ENCODE assay signal across 22 mouse cellular contexts in genomic region chr2:158601326-158601725, GRCm38 (mm10). TPM values are rescaled to one million over a fixed set of nuclear protein-coding genes. Genes with fewer than 3 reads are reported as not detected.
DNase-seq lines count a peak whose midpoint lies in the region; ATAC-seq lines count a peak whose summit lies in the region.
"Had no signal": no experiment of that assay in that cellular context is flagged by ENCODE, and none has a peak within 500 bp of the region (broad histone marks: within the 10 kb centered on the region; RNA-seq: fewer than 3 reads in every experiment).

No protein-coding gene starts in this region.

- no peaks in the 10 kb centered on the region for H3K9me3 ChIP-seq in forebrain, embryonic 13.5 days (replicated peaks)
- no peaks in the 10 kb centered on the region for H3K9me3 ChIP-seq in forebrain, embryonic 11.5 days (ENCODE audit: control insufficient read depth, low read length)
- H3K9me3 ChIP-seq in midbrain, embryonic 13.5 days: no peaks in the 10 kb centered on the region
- H3K9me3 ChIP-seq in midbrain, embryonic 16.5 days (replicated peaks; ENCODE audit: control insufficient read depth, low read length, poor library complexity, severe bottlenecking): no peaks in the 10 kb centered on the region
- no peaks in the 10 kb centered on the region for H3K9me3 ChIP-seq in forebrain, embryonic 16.5 days (ENCODE audit: control insufficient read depth, low read length)
- no peaks in the 10 kb centered on the region for H3K9me3 ChIP-seq in limb, embryonic 10.5 days (replicated peaks)
- H3K9me3 ChIP-seq: embryonic facial prominence, embryonic 12.5 days had no signal

- peak overlapping the region; percentile 79 for H3K27ac ChIP-seq in forebrain, embryonic 13.5 days
- H3K27ac ChIP-seq in forebrain, embryonic 11.5 days (ENCODE audit: low read depth, low read length): no peak overlapping the region
- H3K27ac ChIP-seq in midbrain, embryonic 13.5 days: peak overlapping the region; percentile 47; the same call in 1 of the 2 replicates
- no peak overlapping the region for H3K27ac ChIP-seq in midbrain, embryonic 16.5 days (ENCODE audit: low read length)
- peak overlapping the region; percentile 62 for H3K27ac ChIP-seq in forebrain, embryonic 16.5 days (ENCODE audit: low read length)
- no peak overlapping the region for H3K27ac ChIP-seq in limb, embryonic 10.5 days
- H3K27ac ChIP-seq: embryonic facial prominence, embryonic 12.5 days had no signal

- H3K4me2 ChIP-seq in forebrain, embryonic 13.5 days: no peak overlapping the region
- no peak overlapping the region for H3K4me2 ChIP-seq in forebrain, embryonic 11.5 days (ENCODE audit: low read depth, low read length, severe bottlenecking)
- no peak overlapping the region for H3K4me2 ChIP-seq in midbrain, embryonic 13.5 days (replicated peaks)
- no peak overlapping the region for H3K4me2 ChIP-seq in midbrain, embryonic 16.5 days (ENCODE audit: low read length)
- H3K4me2 ChIP-seq in forebrain, embryonic 16.5 days (ENCODE audit: low read length): no peak overlapping the region
- H3K4me2 ChIP-seq: embryonic facial prominence, embryonic 12.5 days had no signal

- peaks cover 64% of the 10 kb centered on the region for H3K4me1 ChIP-seq in forebrain, embryonic 13.5 days
- H3K4me1 ChIP-seq in forebrain, embryonic 11.5 days (replicated peaks; ENCODE audit: control insufficient read depth, insufficient read depth, low read length): no peaks in the 10 kb centered on the region; the same call in 1 of the 2 replicates
- H3K4me1 ChIP-seq in midbrain, embryonic 13.5 days (replicated peaks): peaks cover 78% of the 10 kb centered on the region
- peaks cover 9% of the 10 kb centered on the region; the same call in 1 of the 2 replicates for H3K4me1 ChIP-seq in midbrain, embryonic 16.5 days (ENCODE audit: control insufficient read depth, insufficient read depth, low read length)
- peaks cover 25% of the 10 kb centered on the region for H3K4me1 ChIP-seq in forebrain, embryonic 16.5 days (replicated peaks; ENCODE audit: control insufficient read depth, insufficient read depth, low read length)
- H3K4me1 ChIP-seq in limb, embryonic 10.5 days: peaks cover 8% of the 10 kb centered on the region
- H3K4me1 ChIP-seq: embryonic facial prominence, embryonic 12.5 days had no signal

- no peak overlapping the region for H3K9ac ChIP-seq in forebrain, embryonic 13.5 days
- no peak overlapping the region for H3K9ac ChIP-seq in forebrain, embryonic 11.5 days (ENCODE audit: low read length)
- H3K9ac ChIP-seq in midbrain, embryonic 13.5 days (replicated peaks): no peak overlapping the region
- H3K9ac ChIP-seq in midbrain, embryonic 16.5 days (ENCODE audit: low read depth, low read length): no peak overlapping the region
- H3K9ac ChIP-seq in forebrain, embryonic 16.5 days (replicated peaks; ENCODE audit: low read depth, low read length): no peak overlapping the region
- H3K9ac ChIP-seq: embryonic facial prominence, embryonic 12.5 days had no signal

- H3K4me3 ChIP-seq in forebrain, embryonic 13.5 days: no peak overlapping the region
- H3K4me3 ChIP-seq in forebrain, embryonic 11.5 days (ENCODE audit: low read depth, low read length): no peak overlapping the region
- no peak overlapping the region for H3K4me3 ChIP-seq in midbrain, embryonic 13.5 days (replicated peaks)
- H3K4me3 ChIP-seq in midbrain, embryonic 16.5 days (ENCODE audit: low read depth, low read length): no peak overlapping the region
- H3K4me3 ChIP-seq in forebrain, embryonic 16.5 days (replicated peaks; ENCODE audit: low read length): no peak overlapping the region
- H3K4me3 ChIP-seq in limb, embryonic 10.5 days: no peak overlapping the region
- H3K4me3 ChIP-seq: embryonic facial prominence, embryonic 12.5 days had no signal

- DNase-seq in forebrain, embryonic 11.5 days (ENCODE audit: low spot score): no peak
- DNase-seq in limb, embryonic 10.5 days (ENCODE audit: low spot score): no peak
- no peak for DNase-seq in urinary bladder, adult 18-20 months (ENCODE audit: low spot score in 2 of 2)
- DNase-seq: adrenal gland, adult 8-10 months; adrenal gland, postnatal 36 days; cerebellum, adult 11 months; cerebellum, adult 8-10 months; cerebellum, postnatal 14 days; gastrocnemius, postnatal 36 days; heart, adult 11 months; heart, postnatal 10 days; heart, postnatal 4 days had no signal

- peaks cover 44% of the 10 kb centered on the region for H3K27me3 ChIP-seq in forebrain, embryonic 13.5 days
- peaks cover 3% of the 10 kb centered on the region; the same call in 1 of the 2 replicates for H3K27me3 ChIP-seq in forebrain, embryonic 11.5 days (ENCODE audit: control insufficient read depth, insufficient read depth, low read length)
- peaks cover 9% of the 10 kb centered on the region; the same call in 1 of the 2 replicates for H3K27me3 ChIP-seq in midbrain, embryonic 13.5 days
- no peaks in the 10 kb centered on the region for H3K27me3 ChIP-seq in midbrain, embryonic 16.5 days (ENCODE audit: control insufficient read depth, insufficient read depth, low read depth, low read length)
- 0 out of 2 replicates have a peak, but pooled peaks cover 3% of the 10 kb centered on the region for H3K27me3 ChIP-seq in forebrain, embryonic 16.5 days (replicated peaks; ENCODE audit: control insufficient read depth, insufficient read depth, low read length)
- H3K27me3 ChIP-seq in limb, embryonic 10.5 days (ENCODE audit: low read depth, poor library complexity, severe bottlenecking): peaks cover 87% of the 10 kb centered on the region

- H3K36me3 ChIP-seq in forebrain, embryonic 13.5 days (ENCODE audit: poor library complexity, severe bottlenecking): no peaks in the 10 kb centered on the region
- no peaks in the 10 kb centered on the region for H3K36me3 ChIP-seq in forebrain, embryonic 11.5 days (ENCODE audit: control insufficient read depth, insufficient read depth, low read length)
- no peaks in the 10 kb centered on the region for H3K36me3 ChIP-seq in midbrain, embryonic 13.5 days
- no peaks in the 10 kb centered on the region for H3K36me3 ChIP-seq in midbrain, embryonic 16.5 days (ENCODE audit: control insufficient read depth, insufficient read depth, low read length)
- no peaks in the 10 kb centered on the region for H3K36me3 ChIP-seq in forebrain, embryonic 16.5 days (ENCODE audit: control insufficient read depth, insufficient read depth)
- H3K36me3 ChIP-seq in limb, embryonic 10.5 days: no peaks in the 10 kb centered on the region
- H3K36me3 ChIP-seq: embryonic facial prominence, embryonic 12.5 days had no signal

- ATAC-seq in forebrain, embryonic 13.5 days: no peak
- no peak for ATAC-seq in forebrain, embryonic 11.5 days (replicated peaks; ENCODE audit: low FRiP score)
- no peak for ATAC-seq in midbrain, embryonic 13.5 days
- ATAC-seq in midbrain, embryonic 16.5 days: no peak
- no peak for ATAC-seq in forebrain, embryonic 16.5 days
- ATAC-seq: hindbrain, embryonic 16.5 days; inflammation-experienced regulatory T-cells, adult 6 months; intestine, postnatal 0 days; Patski had no signal

- 90% methylated on average over 1 of the region's 1 CpGs for WGBS in forebrain, embryonic 13.5 days
- 82% methylated on average over 1 of the region's 1 CpGs for WGBS in forebrain, embryonic 11.5 days
- 100% methylated on average over 1 of the region's 1 CpGs for WGBS in midbrain, embryonic 13.5 days
- 95% methylated on average over 1 of the region's 1 CpGs for WGBS in midbrain, embryonic 16.5 days
- WGBS in forebrain, embryonic 16.5 days: 94% methylated on average over 1 of the region's 1 CpGs
- 94% methylated on average over 1 of the region's 1 CpGs for WGBS in limb, embryonic 10.5 days

RNA-seq across cellular contexts. Expression of gene Slc32a1, which starts 9.2 kb away (rescaled TPM):
- 4.8 and 5.6 TPM in 2 replicates for polyA plus RNA-seq in forebrain, embryonic 13.5 days (2015; fragmentation: Nextera tagmentation; extraction: Ambion mirVana)
- 1.9 and 2.5 TPM in 2 replicates for polyA plus RNA-seq in forebrain, embryonic 11.5 days (2014; fragmentation: Nextera tagmentation; extraction: Ambion mirVana)
- polyA plus RNA-seq in midbrain, embryonic 13.5 days (2015; fragmentation: Nextera tagmentation; extraction: Ambion mirVana): 6.5 and 8.3 TPM in 2 replicates
- 8.2 and 8.6 TPM in 2 replicates for polyA plus RNA-seq in midbrain, embryonic 16.5 days (2015; fragmentation: Nextera tagmentation; extraction: Ambion mirVana)
- 5.9 and 7.7 TPM in 2 replicates for polyA plus RNA-seq in forebrain, embryonic 16.5 days (2015; fragmentation: Nextera tagmentation; extraction: Ambion mirVana)
- not detected in 2 replicates for polyA plus RNA-seq in limb, embryonic 10.5 days (2016; fragmentation: Nextera tagmentation; extraction: Ambion mirVana)
- polyA plus RNA-seq: embryonic facial prominence, embryonic 12.5 days; heart, embryonic 14.5 days; inflammation-experienced regulatory T-cells, adult 6 months; intestine, postnatal 0 days; Patski had no signal

RNA-seq across cellular contexts. Expression of gene Actr5, which starts 23.4 kb away (rescaled TPM):
- 11.5 and 14.1 TPM in 2 replicates for polyA plus RNA-seq in forebrain, embryonic 13.5 days (2015; fragmentation: Nextera tagmentation; extraction: Ambion mirVana)
- 20.6 and 20.7 TPM in 2 replicates for polyA plus RNA-seq in forebrain, embryonic 11.5 days (2014; fragmentation: Nextera tagmentation; extraction: Ambion mirVana)
- polyA plus RNA-seq in midbrain, embryonic 13.5 days (2015; fragmentation: Nextera tagmentation; extraction: Ambion mirVana): 10.9 and 14.6 TPM in 2 replicates
- polyA plus RNA-seq in midbrain, embryonic 16.5 days (2015; fragmentation: Nextera tagmentation; extraction: Ambion mirVana): 8.9 and 9.5 TPM in 2 replicates
- polyA plus RNA-seq in forebrain, embryonic 16.5 days (2015; fragmentation: Nextera tagmentation; extraction: Ambion mirVana): 11.3 and 12.3 TPM in 2 replicates
- polyA plus RNA-seq in limb, embryonic 10.5 days (2016; fragmentation: Nextera tagmentation; extraction: Ambion mirVana): 13.8 and 16.2 TPM in 2 replicates

Comparison
In these comparisons a context has a peak if more than half of its experiments do, and no peak if none do; other contexts are left out.
1. H3K27ac ChIP-seq: peak in forebrain, embryonic 13.5 days (single experiment), midbrain, embryonic 13.5 days (single experiment) and forebrain, embryonic 16.5 days (single experiment); none in forebrain, embryonic 11.5 days (single experiment), midbrain, embryonic 16.5 days (single experiment) and limb, embryonic 10.5 days (single experiment).